Mouse (Mus musculus) forebrain, embryonic 13.5 days (tissue): Measurements from ENCODE around the gene Hist1h2ab. TPM values are rescaled to one million over a fixed set of nuclear protein-coding genes. Genes with fewer than 3 reads are reported as not detected.
"Not testable (repeated sequence)": the region's sequence is repeated elsewhere in the genome, so short reads cannot be mapped to it uniquely, and the experiment has no call there.

ENCODE experiments used
- ATAC-seq: fragments of 200-750 bp; cut with Nextera tagmentation; 2 replicates; pipeline ENCODE4 v1.8.0; 2017
- H3K27ac ChIP-seq: fragments of 300-500 bp; sonication (generic); 2 replicates; pipeline ENCODE4 v1.5.1; 2015; ENCODE audit warnings: inconsistent platforms, mild to moderate bottlenecking, moderate library complexity
- H3K27me3 ChIP-seq: fragments of 300-500 bp; sonication (generic); 2 replicates; pipeline ENCODE4 v1.6.1; 2015; ENCODE audit warnings: mild to moderate bottlenecking, inconsistent platforms
- H3K36me3 ChIP-seq: fragments of 300-500 bp; sonication (generic); 2 replicates; pipeline ENCODE4 v1.6.1; 2015; ENCODE audit warnings: mild to moderate bottlenecking, inconsistent platforms; ENCODE audit not compliant: poor library complexity, severe bottlenecking
- H3K4me1 ChIP-seq: fragments of 300-500 bp; sonication (generic); 2 replicates; pipeline ENCODE4 v1.6.1; 2015; ENCODE audit warnings: inconsistent platforms
- H3K4me2 ChIP-seq: fragments of 300-500 bp; sonication (generic); 2 replicates; pipeline ENCODE4 v1.6.1; 2015; ENCODE audit warnings: inconsistent platforms, mild to moderate bottlenecking, moderate library complexity
- H3K4me3 ChIP-seq: fragments of 300-500 bp; sonication (generic); 2 replicates; pipeline ENCODE4 v1.5.1; 2015; ENCODE audit warnings: mild to moderate bottlenecking, inconsistent platforms
- H3K9ac ChIP-seq: fragments of 300-500 bp; sonication (generic); 2 replicates; pipeline ENCODE4 v1.6.1; 2015; ENCODE audit warnings: mild to moderate bottlenecking, inconsistent platforms
- H3K9me3 ChIP-seq: fragments of 300-500 bp; sonication (generic); replicated peaks from 2 replicates; pipeline ENCODE4 v1.6.1; 2016; ENCODE audit warnings: inconsistent platforms
- WGBS: fragments of 180-500 bp; shearing (Covaris S2); methylation state at CpG from one replicate; pipeline ENCODE4 v1.1.7; 2015; 5-methylcytosine and 5-hydroxymethylcytosine counted together
- polyA plus RNA-seq: library from polyadenylated mRNA; unstranded; fragments of >200 nt; fragmentation: Nextera tagmentation; extraction: Ambion mirVana; gene quantifications from 2 replicates; pipeline ENCODE4 v1.2.1, GENCODE M21; 2015

Gene Hist1h2ab
- polyA plus RNA-seq, 1 experiment from 2014 or later, result 70.5 TPM

DNA sequence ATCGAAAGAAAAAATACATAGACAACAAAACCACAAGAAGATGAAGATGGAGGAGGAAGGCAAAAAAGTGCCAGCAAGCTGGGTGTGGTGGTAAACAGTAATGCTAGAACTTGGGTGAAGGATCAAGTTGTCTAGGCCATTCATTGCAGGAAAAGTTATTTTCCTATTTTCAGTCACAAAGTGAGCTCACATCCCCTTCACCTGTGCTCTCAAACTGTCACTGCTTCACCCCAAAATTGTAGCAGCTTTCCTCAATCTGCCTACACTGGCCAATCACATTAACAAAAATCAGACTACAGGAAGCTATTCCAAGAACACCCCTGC, 9.0 kb downstream of the Hist1h2ab start:
- H3K9ac ChIP-seq, result peak overlapping the region; percentile 74
- H3K4me1 ChIP-seq, result peaks cover 41% of the 10 kb centered on the region
- peak overlapping the region; percentile 53 for H3K4me3 ChIP-seq
- no peaks in the 10 kb centered on the region for H3K9me3 ChIP-seq
- peak overlapping the region; percentile 85 for H3K27ac ChIP-seq
- no peaks in the 10 kb centered on the region for H3K36me3 ChIP-seq
- H3K27me3 ChIP-seq, result no peaks in the 10 kb centered on the region
- ATAC-seq, result no peak
- 74% methylated on average over 1 of the region's 1 CpGs for WGBS
- H3K4me2 ChIP-seq, result peak overlapping the region; percentile 78

DNA sequence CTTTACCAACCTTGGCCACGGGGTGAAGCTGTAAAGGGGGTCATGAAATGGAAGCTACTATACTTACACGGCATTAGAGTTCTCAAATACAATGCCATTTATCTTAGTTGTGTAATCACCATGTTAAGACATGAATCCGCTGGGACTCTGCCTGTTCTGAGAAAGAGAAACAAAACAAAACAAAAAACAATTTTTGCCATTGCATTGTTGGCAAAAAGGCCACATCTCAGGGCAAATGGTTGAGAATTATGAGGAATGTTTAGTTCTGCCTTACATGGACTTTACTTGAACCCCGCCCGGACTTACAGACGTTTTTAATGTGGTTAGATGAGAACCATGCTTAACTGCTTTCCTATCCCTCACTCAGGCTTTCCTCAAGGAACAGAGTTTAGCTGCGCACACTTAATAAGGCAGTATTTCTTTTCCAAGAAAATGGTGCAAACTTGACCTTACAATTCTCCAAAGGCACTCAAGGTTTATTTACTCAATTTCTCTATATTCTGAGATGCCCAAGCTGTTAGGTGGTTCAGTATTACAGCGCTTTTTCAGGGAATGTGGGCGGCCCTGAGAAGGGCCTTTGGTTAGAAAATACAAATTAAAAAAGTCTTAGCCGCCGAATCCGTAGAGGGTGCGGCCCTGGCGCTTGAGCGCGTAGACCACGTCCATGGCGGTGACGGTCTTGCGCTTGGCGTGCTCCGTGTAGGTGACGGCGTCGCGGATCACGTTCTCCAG, 9.5 kb downstream of the Hist1h2ab start:
- ATAC-seq, result no peak; the same call in 1 of the 2 replicates
- Histone ChIP-seq H3K4me3 (peak overlapping the region; percentile 53), H3K36me3 (no peaks in the 10 kb centered on the region), H3K9ac (peak overlapping the region; percentile 74), H3K4me1 (peaks cover 41% of the 10 kb centered on the region), H3K4me2 (peak overlapping the region; percentile 78), H3K9me3 (no peaks in the 10 kb centered on the region), H3K27me3 (no peaks in the 10 kb centered on the region), H3K27ac (peak overlapping the region; percentile 85)
- 1% methylated on average over 24 of the region's 27 CpGs for WGBS

DNA sequence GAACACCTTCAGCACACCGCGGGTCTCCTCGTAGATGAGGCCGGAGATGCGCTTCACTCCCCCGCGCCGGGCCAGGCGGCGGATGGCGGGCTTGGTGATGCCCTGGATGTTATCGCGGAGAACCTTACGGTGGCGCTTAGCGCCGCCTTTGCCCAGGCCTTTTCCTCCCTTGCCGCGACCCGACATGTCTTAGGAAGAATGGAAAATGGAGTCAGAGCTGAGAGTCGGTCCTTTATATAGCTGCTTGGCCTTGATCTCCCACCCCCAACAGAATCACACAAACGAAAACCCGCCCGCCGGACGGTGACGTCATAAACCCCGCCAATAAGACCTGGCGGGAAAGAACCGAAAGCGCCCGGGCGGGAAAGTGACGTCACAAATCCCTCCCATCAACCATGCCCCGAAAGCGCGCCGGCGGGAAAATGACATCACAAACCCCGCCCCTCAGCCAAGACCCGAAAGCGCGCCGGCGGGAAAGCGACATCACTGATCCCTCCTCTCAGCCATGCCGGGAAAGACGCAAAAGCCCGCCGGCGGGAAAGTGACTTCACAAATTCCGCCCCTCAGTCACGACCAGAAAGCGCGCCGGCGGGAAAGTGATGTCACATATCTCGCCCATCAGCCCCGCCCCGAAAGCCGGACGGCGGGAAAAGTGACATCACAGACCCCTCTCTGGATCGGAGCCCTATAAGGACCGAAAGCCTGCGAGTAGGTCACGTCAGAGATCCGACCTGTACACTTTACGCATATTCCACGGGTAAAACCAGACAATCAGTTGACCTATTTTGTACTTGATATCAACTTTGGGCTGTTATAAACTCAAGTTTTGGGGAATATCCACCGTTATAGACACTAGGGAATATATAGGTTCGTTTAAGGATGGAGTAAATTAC, 10.3 kb downstream of the Hist1h2ab start, which contains the start of gene Hist1h4a:
Gene Hist1h4a, minus strand, starts transcription at position 259 of the 893 bp plus-strand sequence.
- no peaks in the 10 kb centered on the region for H3K27me3 ChIP-seq
- peak within 1 kb of the TSS; percentile 85 for H3K27ac ChIP-seq
- under 1% methylated on average over 61 of the region's 72 CpGs for WGBS
- H3K9ac ChIP-seq, result peak within 1 kb of the TSS; percentile 74
- H3K4me1 ChIP-seq, result peaks cover 39% of the 10 kb centered on the region
- no peaks in the 10 kb centered on the region for H3K9me3 ChIP-seq
- H3K4me2 ChIP-seq, result peak within 1 kb of the TSS; percentile 78
- no peaks in the 10 kb centered on the region for H3K36me3 ChIP-seq
- H3K4me3 ChIP-seq, result peak within 1 kb of the TSS; percentile 53
- peak; percentile 76 for ATAC-seq

DNA sequence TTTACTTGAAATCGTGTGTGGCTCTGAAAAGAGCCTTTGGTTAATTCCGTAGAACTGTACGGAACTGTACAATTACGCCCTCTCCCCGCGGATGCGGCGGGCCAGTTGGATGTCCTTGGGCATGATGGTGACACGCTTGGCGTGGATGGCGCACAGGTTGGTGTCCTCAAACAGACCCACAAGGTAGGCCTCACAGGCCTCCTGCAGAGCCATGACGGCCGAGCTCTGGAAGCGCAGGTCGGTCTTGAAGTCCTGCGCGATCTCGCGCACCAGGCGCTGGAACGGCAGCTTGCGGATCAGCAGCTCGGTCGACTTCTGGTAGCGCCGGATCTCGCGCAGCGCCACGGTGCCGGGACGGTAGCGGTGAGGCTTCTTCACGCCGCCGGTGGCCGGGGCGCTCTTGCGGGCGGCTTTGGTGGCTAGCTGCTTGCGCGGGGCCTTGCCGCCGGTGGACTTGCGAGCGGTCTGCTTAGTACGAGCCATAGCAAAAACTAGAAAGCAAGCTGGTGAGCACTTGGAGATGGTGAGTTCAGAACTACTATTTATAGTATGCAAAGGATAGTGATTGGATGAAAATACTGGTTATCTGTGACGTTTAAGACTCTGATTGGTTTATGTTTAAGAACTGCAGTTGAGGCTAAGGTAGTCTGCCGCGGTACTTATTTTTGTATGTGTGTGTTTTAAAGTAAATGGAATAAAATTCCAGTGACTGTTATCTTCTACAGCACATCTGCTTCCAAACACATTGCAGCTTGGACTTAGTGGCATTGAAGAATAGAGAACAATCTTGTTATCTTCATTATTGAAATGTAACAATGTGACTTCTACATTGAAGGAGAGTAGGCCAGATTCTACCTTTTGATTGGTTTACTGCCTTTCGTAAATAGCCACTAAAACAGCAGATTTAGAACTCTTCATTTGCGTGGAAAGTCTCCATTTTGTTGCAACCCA, 11.2 kb downstream of the Hist1h2ab start, which contains the start of gene Hist1h3a:
Gene Hist1h3a, minus strand, starts transcription at position 516 of the 951 bp plus-strand sequence.
- under 1% methylated on average over 30 of the region's 52 CpGs for WGBS
- ATAC-seq, result peak; percentile 79
- H3K4me2 ChIP-seq, result peak within 1 kb of the TSS; percentile 78

DNA sequence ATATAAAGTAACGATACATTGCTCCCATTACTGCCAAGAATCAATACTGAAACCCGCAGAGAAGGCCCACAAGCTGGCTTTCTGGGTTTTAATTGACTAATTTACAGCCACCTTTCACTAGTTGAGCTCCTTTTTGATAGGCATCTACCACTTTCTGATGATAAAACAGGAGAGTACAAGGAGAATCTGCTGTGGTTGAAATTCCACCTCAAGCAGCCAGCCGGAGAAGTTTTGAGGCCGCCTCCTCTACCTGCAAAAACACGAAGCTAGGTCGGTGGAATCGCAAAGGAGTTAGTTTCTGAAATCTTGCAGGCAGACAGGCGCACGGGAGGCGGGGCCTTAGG, 12.3 kb downstream of the Hist1h2ab start:
- Histone ChIP-seq H3K9me3 (no peaks in the 10 kb centered on the region), H3K4me2 (peak overlapping the region; percentile 78), H3K36me3 (no peaks in the 10 kb centered on the region), H3K27me3 (no peaks in the 10 kb centered on the region), H3K4me3 (peak overlapping the region; percentile 53), H3K4me1 (peaks cover 30% of the 10 kb centered on the region), H3K27ac (peak overlapping the region; percentile 85), H3K9ac (peak overlapping the region; percentile 80; the same call in 1 of the 2 replicates)
- ATAC-seq, result no peak
- under 1% methylated on average over 10 of the region's 10 CpGs for WGBS

More for the DNA sequence above, 11.2 kb downstream of the Hist1h2ab start, which contains the start of gene Hist1h3a:
- H3K36me3 ChIP-seq, H3K9me3 ChIP-seq, H3K27me3 ChIP-seq: not testable (repeated sequence)
- peak within 1 kb of the TSS; percentile 53 for H3K4me3 ChIP-seq
- H3K4me1 ChIP-seq, result peaks cover 38% of the 10 kb centered on the region
- H3K27ac ChIP-seq, result peak within 1 kb of the TSS; percentile 85
- peak within 1 kb of the TSS; percentile 66 for H3K9ac ChIP-seq

DNA sequence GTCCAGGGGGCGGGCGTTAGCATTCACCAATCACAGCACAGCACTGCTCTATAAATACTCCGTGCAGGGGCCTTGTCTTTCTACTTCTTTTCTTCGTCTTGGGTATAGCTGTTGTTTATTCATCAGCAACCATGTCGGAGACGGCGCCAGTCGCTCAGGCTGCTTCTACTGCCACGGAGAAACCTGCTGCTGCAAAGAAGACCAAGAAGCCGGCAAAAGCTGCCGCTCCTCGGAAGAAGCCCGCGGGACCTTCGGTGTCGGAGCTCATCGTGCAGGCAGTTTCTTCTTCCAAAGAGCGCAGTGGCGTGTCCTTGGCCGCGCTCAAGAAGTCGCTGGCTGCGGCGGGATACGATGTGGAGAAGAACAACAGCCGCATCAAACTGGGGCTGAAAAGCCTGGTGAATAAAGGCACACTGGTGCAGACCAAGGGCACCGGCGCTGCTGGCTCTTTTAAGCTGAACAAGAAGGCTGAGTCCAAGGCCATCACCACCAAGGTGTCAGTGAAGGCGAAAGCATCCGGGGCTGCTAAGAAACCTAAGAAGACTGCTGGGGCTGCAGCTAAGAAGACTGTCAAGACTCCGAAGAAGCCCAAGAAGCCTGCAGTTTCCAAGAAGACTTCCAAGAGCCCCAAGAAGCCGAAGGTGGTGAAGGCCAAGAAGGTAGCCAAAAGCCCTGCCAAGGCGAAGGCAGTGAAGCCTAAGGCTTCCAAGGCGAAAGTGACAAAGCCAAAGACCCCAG, 12.8 kb downstream of the Hist1h2ab start, which contains the start of gene Hist1h1a:
Gene Hist1h1a, plus strand, starts transcription at position 81 of the 738 bp plus-strand sequence.
- Histone ChIP-seq H3K27ac (peak within 1 kb of the TSS; percentile 85), H3K9me3 (no peaks in the 10 kb centered on the region), H3K36me3 (no peaks in the 10 kb centered on the region), H3K4me3 (peak within 1 kb of the TSS; percentile 53), H3K9ac (peak within 1 kb of the TSS; percentile 80), H3K4me2 (peak within 1 kb of the TSS; percentile 78), H3K4me1 (peaks cover 30% of the 10 kb centered on the region), H3K27me3 (no peaks in the 10 kb centered on the region)
- peak; percentile 74 for ATAC-seq
- WGBS, result 2% methylated on average over 34 of the region's 34 CpGs

DNA sequence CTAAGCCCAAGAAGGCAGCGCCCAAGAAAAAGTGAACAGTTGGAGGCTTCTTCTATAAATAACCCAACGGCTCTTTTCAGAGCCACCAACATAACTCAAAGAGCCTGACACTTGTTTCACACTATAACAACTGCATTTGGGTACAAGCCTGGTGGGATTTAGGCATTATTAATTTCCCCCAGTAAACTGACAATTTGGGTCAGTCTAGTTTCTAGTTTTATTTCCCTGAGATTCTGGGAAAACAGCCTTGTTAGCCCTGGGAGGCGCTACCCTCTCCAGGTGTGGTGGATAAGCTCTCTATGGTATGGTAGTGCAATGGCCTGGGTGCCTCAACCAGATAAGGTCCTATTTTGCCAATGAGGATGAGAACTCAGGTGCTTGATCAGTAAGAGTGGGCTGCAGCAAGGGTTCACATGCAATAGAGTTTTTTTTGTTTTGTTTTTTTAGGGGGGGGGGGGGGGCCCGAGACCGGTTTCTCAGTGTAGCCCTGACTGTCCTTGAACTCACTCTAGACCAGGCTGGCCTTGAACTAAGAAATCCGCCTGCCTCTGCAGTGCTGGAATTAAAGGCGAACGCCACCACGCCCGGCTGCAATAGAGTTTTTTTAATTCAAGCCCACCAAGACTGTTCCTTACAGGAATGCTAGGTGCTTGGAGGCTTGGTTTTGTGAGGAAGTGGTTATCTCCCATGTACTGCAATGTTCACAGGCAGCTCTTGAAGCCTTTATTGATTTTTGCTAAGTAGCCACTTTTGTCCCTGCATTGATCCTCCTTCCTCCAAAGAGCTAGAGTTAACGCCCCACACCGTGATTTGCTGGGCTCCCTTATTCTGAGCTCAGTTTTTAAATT, 13.6 kb downstream of the Hist1h2ab start:
- no peak for ATAC-seq
- H3K4me2 ChIP-seq, result peak overlapping the region; percentile 78
- peak overlapping the region; percentile 80 for H3K9ac ChIP-seq
- WGBS, result 34% methylated on average over 12 of the region's 12 CpGs
- H3K36me3 ChIP-seq, result no peaks in the 10 kb centered on the region
- peaks cover 30% of the 10 kb centered on the region for H3K4me1 ChIP-seq
- peak overlapping the region; percentile 53 for H3K4me3 ChIP-seq
- H3K27me3 ChIP-seq, result no peaks in the 10 kb centered on the region
- no peaks in the 10 kb centered on the region for H3K9me3 ChIP-seq
- H3K27ac ChIP-seq, result peak overlapping the region; percentile 85

DNA sequence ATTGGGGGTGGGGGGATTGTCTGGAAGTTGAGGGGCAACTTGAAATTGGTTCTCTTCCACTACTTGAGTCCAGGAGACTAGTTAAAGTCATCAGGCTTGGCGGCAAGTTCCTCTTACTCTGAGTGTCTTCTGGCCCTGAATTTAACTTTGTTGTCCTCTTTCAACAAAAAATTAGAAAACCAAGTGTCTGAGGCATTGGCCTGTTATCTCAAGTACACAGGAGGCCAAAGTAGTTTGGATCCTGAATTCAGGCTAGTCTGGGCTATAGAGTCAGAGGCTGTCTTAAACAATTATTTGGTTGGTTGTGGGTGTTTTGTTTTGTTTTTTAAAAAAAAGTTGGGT, 14.2 kb downstream of the Hist1h2ab start:
- Histone ChIP-seq H3K4me1 (peaks cover 24% of the 10 kb centered on the region), H3K27me3 (no peaks in the 10 kb centered on the region), H3K4me3 (no peak overlapping the region), H3K36me3 (no peaks in the 10 kb centered on the region), H3K27ac (no peak overlapping the region), H3K9ac (no peak overlapping the region), H3K9me3 (no peaks in the 10 kb centered on the region), H3K4me2 (no peak overlapping the region)
- WGBS, result 61% methylated on average over 1 of the region's 1 CpGs
- ATAC-seq, result no peak

DNA sequence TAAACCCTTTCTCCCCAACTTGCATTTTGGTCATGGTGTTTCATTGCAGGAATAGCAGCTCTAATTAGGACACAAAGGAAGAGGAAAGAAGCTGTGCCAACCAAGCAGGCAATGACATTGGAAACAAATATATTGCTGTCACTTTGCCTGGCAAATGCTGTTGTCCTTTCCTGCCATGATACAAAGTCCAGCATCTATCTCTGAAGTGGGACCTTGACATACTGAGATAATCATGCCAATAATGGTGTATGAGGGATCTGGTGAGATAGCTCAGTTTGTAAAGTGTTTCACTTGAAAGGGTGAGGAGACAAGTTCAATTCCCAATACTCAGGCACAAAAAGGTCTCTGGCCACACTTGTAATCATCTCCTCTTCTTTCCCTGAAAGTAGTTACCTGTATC, 15.8 kb downstream of the Hist1h2ab start:
- H3K4me3 ChIP-seq, result no peak overlapping the region
- ATAC-seq, result no peak

DNA sequence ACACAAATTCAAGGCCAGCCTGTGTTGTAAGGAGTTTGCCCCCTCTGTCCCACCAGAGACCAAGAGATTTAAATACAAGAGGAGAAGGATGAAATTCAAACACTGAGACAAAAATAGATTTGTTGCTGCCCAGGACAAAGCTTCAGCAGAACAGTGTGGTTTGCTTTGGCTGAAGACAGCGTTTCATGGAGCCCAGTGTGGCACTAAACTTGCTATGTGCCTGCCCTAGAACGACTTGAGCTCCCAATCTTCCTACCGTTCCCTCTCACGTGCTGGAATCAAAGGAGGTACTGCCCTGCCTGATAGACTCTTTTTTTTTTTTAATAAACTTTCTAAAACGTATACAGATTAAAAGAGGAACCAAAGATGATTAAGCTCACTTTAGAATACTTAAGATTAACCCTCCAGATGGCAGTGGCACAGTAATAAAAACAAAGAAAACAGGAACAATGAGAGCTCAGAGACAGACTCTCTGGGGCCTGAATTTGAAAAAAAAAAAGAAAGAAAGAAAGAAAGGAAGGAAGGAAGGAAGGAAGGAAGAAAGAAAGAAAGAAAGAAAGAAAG, 18.0 kb downstream of the Hist1h2ab start:
- Histone ChIP-seq H3K36me3 (no peaks in the 10 kb centered on the region), H3K4me2 (no peak overlapping the region), H3K9ac (no peak overlapping the region), H3K27me3 (no peaks in the 10 kb centered on the region), H3K4me1 (peaks cover 11% of the 10 kb centered on the region), H3K27ac (no peak overlapping the region), H3K9me3 (no peaks in the 10 kb centered on the region), H3K4me3 (no peak overlapping the region)
- WGBS, result 35% methylated on average over 5 of the region's 5 CpGs
- ATAC-seq, result no peak

More for the DNA sequence above, 15.8 kb downstream of the Hist1h2ab start:
- H3K36me3 ChIP-seq, result no peaks in the 10 kb centered on the region
- H3K27me3 ChIP-seq, result no peaks in the 10 kb centered on the region
- H3K4me1 ChIP-seq, result peaks cover 16% of the 10 kb centered on the region
- H3K27ac ChIP-seq, result no peak overlapping the region
- no peak overlapping the region for H3K9ac ChIP-seq
- no peak overlapping the region for H3K4me2 ChIP-seq
- H3K9me3 ChIP-seq, result no peaks in the 10 kb centered on the region
